Mouse (Mus musculus): ENCODE results near the gene Ttll1. TPM values are rescaled to one million over a fixed set of nuclear protein-coding genes. Genes with fewer than 3 reads are reported as not detected.

The Ttll1 gene
- polyA plus RNA-seq, 1 experiment = 25.2 TPM

- TF ChIP-seq CTCF (IDR thresholded peaks at IDR 0.05; ENCODE audit: control insufficient read depth, insufficient read depth, insufficient replicate concordance, low read depth, low read length) (no peak), POLR2A (IDR thresholded peaks at IDR 0.05; ENCODE audit: control insufficient read depth, low read depth, low read length) (no peak)
- no peaks in the 10 kb centered on the region for H3K36me3 ChIP-seq (ENCODE audit: control insufficient read depth, insufficient read depth, low read length)
- H3K4me1 ChIP-seq (ENCODE audit: control insufficient read depth, insufficient read depth, low read length) = peaks cover 10% of the 10 kb centered on the region
- no peak overlapping the region for H3K27ac ChIP-seq (ENCODE audit: control insufficient read depth, insufficient read depth, low read depth, low read length)
- H3K4me3 ChIP-seq (ENCODE audit: control insufficient read depth, low read depth, low read length) = no peak overlapping the region
- H3K27me3 ChIP-seq (ENCODE audit: control insufficient read depth, insufficient read depth, low read length) = no peaks in the 10 kb centered on the region
These were observed 64.8 kb downstream of the Ttll1 start for GRCm38 (mm10) chr15:83445908-83446307.

- Histone ChIP-seq H3K27me3 (ENCODE audit: control insufficient read depth, insufficient read depth, low read length) (no peaks in the 10 kb centered on the region), H3K27ac (ENCODE audit: control insufficient read depth, insufficient read depth, low read depth, low read length) (no peak overlapping the region), H3K36me3 (ENCODE audit: control insufficient read depth, insufficient read depth, low read length) (no peaks in the 10 kb centered on the region), H3K4me3 (ENCODE audit: control insufficient read depth, low read depth, low read length) (no peak overlapping the region), H3K4me1 (ENCODE audit: control insufficient read depth, insufficient read depth, low read length) (peaks cover 10% of the 10 kb centered on the region)
- TF ChIP-seq CTCF (IDR thresholded peaks at IDR 0.05; ENCODE audit: control insufficient read depth, insufficient read depth, insufficient replicate concordance, low read depth, low read length) (no peak), POLR2A (IDR thresholded peaks at IDR 0.05; ENCODE audit: control insufficient read depth, low read depth, low read length) (no peak)
These were observed 65.3 kb downstream of the Ttll1 start for GRCm38 (mm10) chr15:83445383-83445782.

- H3K27me3 ChIP-seq (ENCODE audit: control insufficient read depth, insufficient read depth, low read length) = no peaks in the 10 kb centered on the region
- TF ChIP-seq POLR2A (IDR thresholded peaks at IDR 0.05; ENCODE audit: control insufficient read depth, low read depth, low read length) (no peak), CTCF (IDR thresholded peaks at IDR 0.05; ENCODE audit: control insufficient read depth, insufficient read depth, insufficient replicate concordance, low read depth, low read length) (no peak)
- peaks cover 10% of the 10 kb centered on the region for H3K4me1 ChIP-seq (ENCODE audit: control insufficient read depth, insufficient read depth, low read length)
- no peak overlapping the region for H3K4me3 ChIP-seq (ENCODE audit: control insufficient read depth, low read depth, low read length)
- H3K36me3 ChIP-seq (ENCODE audit: control insufficient read depth, insufficient read depth, low read length) = no peaks in the 10 kb centered on the region
- no peak overlapping the region for H3K27ac ChIP-seq (ENCODE audit: control insufficient read depth, insufficient read depth, low read depth, low read length)
These were observed 66.3 kb downstream of the Ttll1 start for GRCm38 (mm10) chr15:83444425-83444824.

- Histone ChIP-seq H3K27me3 (ENCODE audit: control insufficient read depth, insufficient read depth, low read length) (no peaks in the 10 kb centered on the region), H3K36me3 (ENCODE audit: control insufficient read depth, insufficient read depth, low read length) (no peaks in the 10 kb centered on the region), H3K27ac (ENCODE audit: control insufficient read depth, insufficient read depth, low read depth, low read length) (no peak overlapping the region), H3K4me3 (ENCODE audit: control insufficient read depth, low read depth, low read length) (no peak overlapping the region), H3K4me1 (ENCODE audit: control insufficient read depth, insufficient read depth, low read length) (peaks cover 10% of the 10 kb centered on the region)
- no peak for TF ChIP-seq POLR2A (IDR thresholded peaks at IDR 0.05; ENCODE audit: control insufficient read depth, low read depth, low read length)
- TF ChIP-seq CTCF (IDR thresholded peaks at IDR 0.05; ENCODE audit: control insufficient read depth, insufficient read depth, insufficient replicate concordance, low read depth, low read length) = no peak
These were observed 68.1 kb downstream of the Ttll1 start for GRCm38 (mm10) chr15:83442495-83443037.

- Histone ChIP-seq H3K36me3 (ENCODE audit: control insufficient read depth, insufficient read depth, low read length) (no peaks in the 10 kb centered on the region), H3K4me3 (ENCODE audit: control insufficient read depth, low read depth, low read length) (no peak overlapping the region), H3K27ac (ENCODE audit: control insufficient read depth, insufficient read depth, low read depth, low read length) (no peak overlapping the region), H3K27me3 (ENCODE audit: control insufficient read depth, insufficient read depth, low read length) (no peaks in the 10 kb centered on the region), H3K4me1 (ENCODE audit: control insufficient read depth, insufficient read depth, low read length) (peaks cover 9% of the 10 kb centered on the region)
- TF ChIP-seq CTCF (IDR thresholded peaks at IDR 0.05; ENCODE audit: control insufficient read depth, insufficient read depth, insufficient replicate concordance, low read depth, low read length) (no peak), POLR2A (IDR thresholded peaks at IDR 0.05; ENCODE audit: control insufficient read depth, low read depth, low read length) (no peak)
These were observed 70.0 kb downstream of the Ttll1 start for GRCm38 (mm10) chr15:83440726-83441125.

GRCm38 (mm10) chr15:83436541-83436940 is 74.2 kb downstream of the Ttll1 start:
- H3K4me3 ChIP-seq (ENCODE audit: control insufficient read depth, low read depth, low read length) = no peak overlapping the region
- TF ChIP-seq CTCF (IDR thresholded peaks at IDR 0.05; ENCODE audit: control insufficient read depth, insufficient read depth, insufficient replicate concordance, low read depth, low read length) = no peak
- TF ChIP-seq POLR2A (IDR thresholded peaks at IDR 0.05; ENCODE audit: control insufficient read depth, low read depth, low read length) = no peak
- H3K4me1 ChIP-seq (ENCODE audit: control insufficient read depth, insufficient read depth, low read length) = no peaks in the 10 kb centered on the region; the same call in none of the 2 replicates
- H3K27ac ChIP-seq (ENCODE audit: control insufficient read depth, insufficient read depth, low read depth, low read length) = no peak overlapping the region
- no peaks in the 10 kb centered on the region for H3K36me3 ChIP-seq (ENCODE audit: control insufficient read depth, insufficient read depth, low read length)
- no peaks in the 10 kb centered on the region for H3K27me3 ChIP-seq (ENCODE audit: control insufficient read depth, insufficient read depth, low read length)

GRCm38 (mm10) chr15:83435324-83436090 is 75.2 kb downstream of the Ttll1 start:
- H3K27ac ChIP-seq (ENCODE audit: control insufficient read depth, insufficient read depth, low read depth, low read length) = no peak overlapping the region

More at GRCm38 (mm10) chr15:83435324-83436090, 75.2 kb downstream of the Ttll1 start:
- peaks cover under 1% of the 10 kb centered on the region; the same call in 1 of the 2 replicates for H3K4me1 ChIP-seq (ENCODE audit: control insufficient read depth, insufficient read depth, low read length)
- TF ChIP-seq POLR2A (IDR thresholded peaks at IDR 0.05; ENCODE audit: control insufficient read depth, low read depth, low read length) = no peak
- no peak for TF ChIP-seq CTCF (IDR thresholded peaks at IDR 0.05; ENCODE audit: control insufficient read depth, insufficient read depth, insufficient replicate concordance, low read depth, low read length)
- no peak overlapping the region for H3K4me3 ChIP-seq (ENCODE audit: control insufficient read depth, low read depth, low read length)
- H3K27me3 ChIP-seq (ENCODE audit: control insufficient read depth, insufficient read depth, low read length) = no peaks in the 10 kb centered on the region
- H3K36me3 ChIP-seq (ENCODE audit: control insufficient read depth, insufficient read depth, low read length) = no peaks in the 10 kb centered on the region
